Mouse (Mus musculus): ENCODE results near the gene Gde1.

- no peak for TF ChIP-seq TAL1 (conservative IDR thresholded peaks at IDR 0.05; ENCODE audit: low read depth, low read length)
- TF ChIP-seq CTCF (IDR thresholded peaks at IDR 0.05; ENCODE audit: low read depth, low read length), result no peak
- no peak for TF ChIP-seq GATA1 (IDR thresholded peaks at IDR 0.05; ENCODE audit: borderline replicate concordance, low read length)
- TF ChIP-seq GATA2 (IDR thresholded peaks at IDR 0.05; ENCODE audit: borderline replicate concordance, low read depth, low read length), result no peak
- no peak for TF ChIP-seq POLR2AphosphoS5 (IDR thresholded peaks at IDR 0.05; ENCODE audit: insufficient replicate concordance, low read depth, low read length)
Measured at GRCm38 (mm10) chr7:118656730-118657129, 48.8 kb downstream of the Gde1 start.
